Mouse (Mus musculus): ENCODE results near the gene Fstl5.

The Fstl5 gene

GRCm38 (mm10) chr3:76697134-76697629 is 623.1 kb downstream of the Fstl5 start:
- TF ChIP-seq GATA4 (IDR thresholded peaks at IDR 0.05; ENCODE audit: insufficient replicate concordance, low read length): no peak

DNA sequence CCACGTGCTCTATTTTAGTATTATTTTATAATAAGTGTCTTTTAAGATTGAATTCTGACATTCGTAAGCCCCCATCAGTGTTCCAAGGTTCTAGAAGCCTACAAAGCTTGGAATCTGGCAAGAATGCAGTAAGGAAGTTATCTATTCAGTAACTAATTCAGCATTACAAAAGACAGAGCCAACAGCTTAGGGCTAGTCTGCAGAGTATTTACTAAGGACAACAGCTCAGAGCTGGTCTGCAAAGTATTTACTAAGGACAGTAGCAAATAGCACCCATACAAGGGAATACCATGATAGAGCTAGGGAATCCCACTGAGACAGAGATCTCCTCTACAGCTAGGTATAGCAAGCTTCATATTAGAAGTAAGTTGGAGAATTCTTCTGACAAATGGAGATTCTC is 665.2 kb downstream of the Fstl5 start:
- TF ChIP-seq GATA4 (IDR thresholded peaks at IDR 0.05; ENCODE audit: insufficient replicate concordance, low read length): no peak
